Mouse (Mus musculus) forebrain, embryonic 16.5 days (tissue): ENCODE data around the gene Ndufa4. TPM values are rescaled to one million over a fixed set of nuclear protein-coding genes. Genes with fewer than 3 reads are reported as not detected.

Experiments used
- ATAC-seq: fragments of 200-750 bp; cut with Nextera tagmentation; 2 replicates; pipeline ENCODE4 v1.8.0; 2017; ENCODE audit warnings: mild to moderate bottlenecking, moderate library complexity
- H3K27ac ChIP-seq: fragments of 300-500 bp; sonication (generic); 2 replicates; pipeline ENCODE4 v1.5.1; 2014; ENCODE audit warnings: low read length, control low read depth
- H3K27me3 ChIP-seq: fragments of 300-500 bp; sonication (generic); replicated peaks from 2 replicates; pipeline ENCODE4 v1.6.1; 2014; ENCODE audit warnings: low read length; ENCODE audit not compliant: control insufficient read depth, insufficient read depth
- H3K36me3 ChIP-seq: fragments of 300-500 bp; sonication (generic); 2 replicates; pipeline ENCODE4 v1.6.1; 2014; ENCODE audit not compliant: control insufficient read depth, insufficient read depth
- H3K4me1 ChIP-seq: fragments of 300-500 bp; sonication (generic); replicated peaks from 2 replicates; pipeline ENCODE4 v1.6.1; 2014; ENCODE audit warnings: low read length; ENCODE audit not compliant: control insufficient read depth, insufficient read depth
- H3K4me2 ChIP-seq: fragments of 300-500 bp; sonication (generic); 2 replicates; pipeline ENCODE4 v1.6.1; 2014; ENCODE audit warnings: mild to moderate bottlenecking, low read length, control low read depth
- H3K4me3 ChIP-seq: fragments of 300-500 bp; sonication (generic); replicated peaks from 2 replicates; pipeline ENCODE4 v1.5.1; 2014; ENCODE audit warnings: mild to moderate bottlenecking, low read length, control low read depth
- H3K9ac ChIP-seq: fragments of 300-500 bp; sonication (generic); replicated peaks from 2 replicates; pipeline ENCODE4 v1.6.1; 2014; ENCODE audit warnings: low read depth, low read length, control low read depth
- H3K9me3 ChIP-seq: fragments of 300-500 bp; sonication (generic); 2 replicates; pipeline ENCODE4 v1.6.1; 2016; ENCODE audit warnings: low read length; ENCODE audit not compliant: control insufficient read depth
- WGBS: fragments of 180-500 bp; shearing (Covaris S2); extraction: QIAGEN DNeasy Blood & Tissue Kit; methylation state at CpG from one replicate; pipeline ENCODE4 v1.1.7; 2014; 5-methylcytosine and 5-hydroxymethylcytosine counted together
- polyA plus RNA-seq: library from polyadenylated mRNA; unstranded; fragments of >200 nt; fragmentation: Nextera tagmentation; extraction: Ambion mirVana; gene quantifications from 2 replicates; pipeline ENCODE4 v1.2.1, GENCODE M21; 2015

Ndufa4 gene
- polyA plus RNA-seq: 725 and 751 TPM in 2 replicates

DNA sequence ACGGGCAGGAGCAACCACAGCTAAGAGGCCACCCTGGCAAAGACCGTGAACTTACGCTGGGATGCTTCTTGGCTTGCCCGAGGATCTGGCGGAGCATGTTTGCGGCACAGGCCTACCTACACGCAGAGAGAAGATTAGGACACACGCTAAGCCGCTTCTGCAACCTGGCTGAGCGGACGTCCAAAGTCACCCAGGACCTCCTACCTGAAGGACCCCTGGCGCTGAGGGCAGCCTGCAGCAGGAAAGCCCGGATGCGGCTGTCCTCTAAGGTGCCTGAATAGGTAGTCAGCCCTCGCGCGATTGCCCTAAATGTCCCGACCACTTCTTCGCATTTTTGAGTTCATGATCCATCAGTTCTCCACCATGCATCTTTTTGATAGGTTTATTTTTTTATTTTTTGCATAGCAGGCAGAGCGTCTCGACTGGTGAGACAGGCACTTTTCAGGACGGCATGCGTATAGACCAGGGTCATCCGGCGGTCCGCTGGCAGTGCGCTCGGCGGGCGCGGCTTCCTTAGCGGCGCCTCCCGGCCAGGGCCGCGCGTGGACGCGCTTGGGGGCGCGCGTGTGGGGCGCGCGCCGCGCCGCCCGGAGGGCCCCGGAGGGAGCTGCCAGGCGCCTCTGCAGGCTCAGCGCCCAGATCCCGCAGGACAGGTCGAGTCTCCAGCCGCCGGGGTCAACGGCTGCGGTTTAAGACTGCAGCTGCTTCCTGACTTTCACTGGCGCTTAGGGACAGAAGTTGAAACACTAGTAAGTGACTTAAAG lies at the start of gene Ndufa4, which contains the start of gene Phf14:
Ndufa4 (minus strand) TSS at position 229 of the 764 bp plus-strand sequence.
Phf14 (plus strand) TSS at position 541 of the 764 bp plus-strand sequence.
- Histone ChIP-seq H3K27me3 (no peaks in the 10 kb centered on the region), H3K36me3 (0 out of 2 replicates have a peak, but pooled peaks cover 3% of the 10 kb centered on the region), H3K9ac (peak within 1 kb of the TSS; percentile 89), H3K4me1 (peaks cover 17% of the 10 kb centered on the region), H3K4me3 (peak within 1 kb of the TSS; percentile 70), H3K27ac (peak within 1 kb of the TSS; percentile 66), H3K9me3 (no peaks in the 10 kb centered on the region), H3K4me2 (peak within 1 kb of the TSS; percentile 70)
- under 1% methylated on average over 59 of the region's 59 CpGs for WGBS
- ATAC-seq: peak; percentile 97

- H3K27ac ChIP-seq: no peak overlapping the region
- no peaks in the 10 kb centered on the region for H3K9me3 ChIP-seq
- no peaks in the 10 kb centered on the region; the same call in 1 of the 2 replicates for H3K4me1 ChIP-seq
- H3K4me3 ChIP-seq: no peak overlapping the region
- ATAC-seq: no peak
- no peaks in the 10 kb centered on the region for H3K27me3 ChIP-seq
- peaks cover 2% of the 10 kb centered on the region; the same call in 1 of the 2 replicates for H3K36me3 ChIP-seq
- no peak overlapping the region for H3K4me2 ChIP-seq
- WGBS: 94% methylated on average over 1 of the region's 1 CpGs
- H3K9ac ChIP-seq: no peak overlapping the region
These were observed 40.8 kb upstream of the Ndufa4 start for GRCm38 (mm10) chr6:11948100-11948499.

DNA sequence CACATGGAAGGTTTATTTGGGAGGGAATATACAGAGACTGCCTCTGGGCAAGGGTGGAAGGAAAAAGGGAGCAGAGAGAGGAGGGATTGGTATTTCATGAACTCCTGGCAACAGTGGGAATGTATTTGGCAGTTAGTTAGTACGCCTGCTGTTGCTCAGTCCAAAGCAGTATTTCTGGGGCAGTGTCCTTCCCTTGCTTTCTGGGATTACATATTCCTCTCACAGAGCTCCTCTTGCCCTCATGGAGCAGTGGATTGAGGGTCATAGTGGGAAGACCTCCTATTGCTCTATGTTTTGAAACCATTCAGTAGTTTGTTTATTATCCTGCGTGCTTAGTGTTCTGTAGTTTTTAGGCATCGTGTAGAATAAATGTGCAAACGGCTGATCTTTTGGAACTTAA lies 34.8 kb upstream of the Ndufa4 start:
- no peaks in the 10 kb centered on the region for H3K27me3 ChIP-seq
- H3K27ac ChIP-seq: no peak overlapping the region
- WGBS: 92% methylated on average over 4 of the region's 4 CpGs
- H3K4me2 ChIP-seq: no peak overlapping the region
- H3K4me3 ChIP-seq: no peak overlapping the region
- no peaks in the 10 kb centered on the region for H3K9me3 ChIP-seq
- H3K9ac ChIP-seq: no peak overlapping the region
- H3K4me1 ChIP-seq: no peaks in the 10 kb centered on the region; the same call in 1 of the 2 replicates
- no peak for ATAC-seq
- H3K36me3 ChIP-seq: peaks cover 4% of the 10 kb centered on the region; the same call in 1 of the 2 replicates

DNA sequence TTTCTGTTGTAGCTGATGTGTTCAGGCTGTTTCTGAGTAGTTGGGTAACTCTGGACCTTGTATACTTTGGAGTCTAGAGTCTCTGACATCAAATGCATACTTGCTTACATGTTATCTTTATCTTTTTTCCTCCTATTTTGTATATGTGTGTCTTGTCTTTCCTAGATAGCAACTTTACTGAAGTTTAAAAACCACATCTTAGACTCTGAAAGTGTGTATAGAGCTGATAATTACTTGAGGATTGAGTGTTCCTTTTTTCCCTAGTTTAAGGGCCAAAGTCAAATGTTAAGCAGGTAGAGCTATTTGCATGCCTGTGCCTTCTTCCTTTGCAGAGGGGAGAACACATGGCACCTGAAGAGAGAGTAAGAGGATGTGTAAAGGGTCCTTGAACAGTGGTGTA lies 33.6 kb upstream of the Ndufa4 start:
- ATAC-seq: no peak
- no peak overlapping the region for H3K9ac ChIP-seq
- H3K27ac ChIP-seq: no peak overlapping the region
- H3K4me1 ChIP-seq: no peaks in the 10 kb centered on the region; the same call in 1 of the 2 replicates
- H3K27me3 ChIP-seq: no peaks in the 10 kb centered on the region
- H3K4me2 ChIP-seq: no peak overlapping the region
- peaks cover 4% of the 10 kb centered on the region; the same call in 1 of the 2 replicates for H3K36me3 ChIP-seq
- no peaks in the 10 kb centered on the region for H3K9me3 ChIP-seq
- no peak overlapping the region for H3K4me3 ChIP-seq

DNA sequence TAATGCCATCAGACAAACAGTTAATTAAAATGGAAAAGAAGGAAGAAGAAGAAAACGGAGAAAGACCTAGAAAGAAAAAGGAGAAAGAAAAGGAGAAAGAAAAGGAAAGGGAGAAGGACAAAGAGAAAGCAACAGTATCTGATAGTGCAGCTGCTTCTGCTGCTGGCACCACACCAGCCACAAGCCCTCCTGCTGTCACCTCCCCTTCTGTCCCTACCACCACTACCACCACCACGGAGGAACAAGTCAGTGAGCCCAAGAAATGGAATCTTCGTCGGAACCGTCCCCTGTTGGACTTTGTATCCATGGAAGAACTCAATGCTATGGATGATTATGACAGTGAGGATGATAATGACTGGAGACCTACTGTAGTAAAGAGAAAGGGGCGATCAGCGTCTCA lies 26.1 kb upstream of the Ndufa4 start:
- no peak for ATAC-seq

GRCm38 (mm10) chr6:11927485-11927884 lies 20.2 kb upstream of the Ndufa4 start:
- 0 out of 2 replicates have a peak overlapping the region, but pooled peaks have one; percentile 24 for H3K9ac ChIP-seq
- no peak overlapping the region for H3K27ac ChIP-seq
- H3K27me3 ChIP-seq: no peaks in the 10 kb centered on the region
- no peak overlapping the region; the same call in 1 of the 2 replicates for H3K4me3 ChIP-seq
- peaks cover 20% of the 10 kb centered on the region for H3K4me1 ChIP-seq
- peak overlapping the region; percentile 66 for H3K4me2 ChIP-seq
- 76% methylated on average over 6 of the region's 6 CpGs for WGBS
- H3K36me3 ChIP-seq: peaks cover 7% of the 10 kb centered on the region; the same call in 1 of the 2 replicates
- H3K9me3 ChIP-seq: no peaks in the 10 kb centered on the region
- ATAC-seq: no peak

More for the DNA sequence above, 26.1 kb upstream of the Ndufa4 start:
- Histone ChIP-seq H3K4me2 (no peak overlapping the region), H3K27ac (no peak overlapping the region), H3K36me3 (no peaks in the 10 kb centered on the region; the same call in 1 of the 2 replicates), H3K9ac (no peak overlapping the region), H3K4me3 (no peak overlapping the region), H3K9me3 (no peaks in the 10 kb centered on the region), H3K4me1 (peaks cover 4% of the 10 kb centered on the region), H3K27me3 (no peaks in the 10 kb centered on the region)
- WGBS: 95% methylated on average over 7 of the region's 7 CpGs

DNA sequence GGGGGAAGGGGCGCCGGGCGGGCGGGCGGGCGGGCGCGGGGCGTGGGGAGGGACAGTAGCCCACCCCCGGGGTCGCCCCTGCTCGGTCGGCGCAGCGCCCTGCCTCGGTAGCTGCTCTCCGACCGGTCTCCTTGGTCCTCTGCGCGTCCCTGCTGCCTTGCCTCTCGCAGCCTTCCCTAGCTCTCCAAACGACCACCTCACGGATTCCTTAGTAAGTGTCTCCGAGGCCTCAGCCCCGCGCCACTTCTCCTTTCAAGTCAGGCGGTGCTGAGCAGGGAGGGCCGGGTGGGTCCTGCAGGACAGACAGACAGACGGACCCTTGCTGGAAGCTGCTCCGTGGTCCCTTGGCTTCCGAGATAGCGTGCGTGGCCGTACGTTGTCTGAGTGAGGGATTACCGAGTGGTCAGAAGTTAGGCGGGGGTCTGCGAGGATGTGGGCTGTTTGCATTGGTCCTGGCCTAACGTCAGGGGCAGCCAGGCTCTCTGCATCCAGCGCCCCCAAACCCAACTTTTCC lies 18.8 kb upstream of the Ndufa4 start:
- peak overlapping the region; percentile 99 for H3K9ac ChIP-seq
- peak; percentile 87 for ATAC-seq
- peaks cover 20% of the 10 kb centered on the region for H3K4me1 ChIP-seq
- no peaks in the 10 kb centered on the region for H3K9me3 ChIP-seq
- peaks cover 7% of the 10 kb centered on the region; the same call in 1 of the 2 replicates for H3K36me3 ChIP-seq
- peak overlapping the region; percentile 98 for H3K27ac ChIP-seq
- WGBS: 0% methylated on average over 38 of the region's 40 CpGs
- H3K27me3 ChIP-seq: no peaks in the 10 kb centered on the region
- peak overlapping the region; percentile 51 for H3K4me3 ChIP-seq
- H3K4me2 ChIP-seq: peak overlapping the region; percentile 66

- no peaks in the 10 kb centered on the region for H3K27me3 ChIP-seq
- H3K27ac ChIP-seq: peak overlapping the region; percentile 98
- peaks cover 7% of the 10 kb centered on the region; the same call in 1 of the 2 replicates for H3K36me3 ChIP-seq
- peak; percentile 98 for ATAC-seq
- H3K4me1 ChIP-seq: peaks cover 20% of the 10 kb centered on the region
- under 1% methylated on average over 20 of the region's 20 CpGs for WGBS
- no peaks in the 10 kb centered on the region for H3K9me3 ChIP-seq
- H3K4me3 ChIP-seq: peak overlapping the region; percentile 51
- H3K9ac ChIP-seq: peak overlapping the region; percentile 99
- H3K4me2 ChIP-seq: peak overlapping the region; percentile 66
These were observed 18.3 kb upstream of the Ndufa4 start for GRCm38 (mm10) chr6:11925496-11926041.

- WGBS: 21% methylated on average over 7 of the region's 7 CpGs
- Histone ChIP-seq H3K4me3 (peak overlapping the region; percentile 70), H3K27me3 (no peaks in the 10 kb centered on the region), H3K27ac (no peak overlapping the region), H3K9me3 (no peaks in the 10 kb centered on the region), H3K9ac (peak overlapping the region; percentile 89), H3K4me1 (peaks cover 17% of the 10 kb centered on the region), H3K4me2 (peak overlapping the region; percentile 70), H3K36me3 (no peaks in the 10 kb centered on the region)
- ATAC-seq: no peak
These were observed 873 bp upstream of the Ndufa4 start for GRCm38 (mm10) chr6:11908170-11908569.
